Mouse (Mus musculus) cerebral cortex, adult 2 months (tissue): ENCODE data around the gene Olfr373.

Experiments used
- WGBS: fragments of 180-500 bp; shearing (Covaris S2); methylation state at CpG from one replicate; pipeline ENCODE4 v1.1.7; 2018; 5-methylcytosine and 5-hydroxymethylcytosine counted together

Olfr373 gene

GRCm38 (mm10) chr8:72135446-72136301 is 52.7 kb downstream of the Olfr373 start:
- WGBS, result under 1% methylated on average over 57 of the region's 62 CpGs

- 5% methylated on average over 18 of the region's 18 CpGs for WGBS
Observed at GRCm38 (mm10) chr8:72136302-72136978, 53.5 kb downstream of the Olfr373 start.

- 88% methylated on average over 2 of the region's 2 CpGs for WGBS
Observed at GRCm38 (mm10) chr8:72137431-72137830, 54.5 kb downstream of the Olfr373 start.

- 96% methylated on average over 5 of the region's 5 CpGs for WGBS
Observed at GRCm38 (mm10) chr8:72138456-72138855, 55.5 kb downstream of the Olfr373 start.

- 94% methylated on average over 13 of the region's 13 CpGs for WGBS
Observed at GRCm38 (mm10) chr8:72143256-72143824, 60.4 kb downstream of the Olfr373 start.

GRCm38 (mm10) chr8:72144345-72144975 is 61.5 kb downstream of the Olfr373 start:
- 88% methylated on average over 5 of the region's 5 CpGs for WGBS

- 79% methylated on average over 3 of the region's 3 CpGs for WGBS
Observed at GRCm38 (mm10) chr8:72145511-72145910, 62.5 kb downstream of the Olfr373 start.

GRCm38 (mm10) chr8:72146056-72146455 is 63.1 kb downstream of the Olfr373 start:
- WGBS, result 53% methylated on average over 1 of the region's 1 CpGs

GRCm38 (mm10) chr8:72146556-72146955 is 63.6 kb downstream of the Olfr373 start:
- WGBS, result 82% methylated on average over 3 of the region's 3 CpGs

GRCm38 (mm10) chr8:72147266-72147665 is 64.3 kb downstream of the Olfr373 start:
- 71% methylated on average over 2 of the region's 2 CpGs for WGBS

- 83% methylated on average over 1 of the region's 1 CpGs for WGBS
Observed at GRCm38 (mm10) chr8:72149056-72149455, 66.1 kb downstream of the Olfr373 start.

GRCm38 (mm10) chr8:72151418-72152078 is 68.6 kb downstream of the Olfr373 start:
- 79% methylated on average over 3 of the region's 3 CpGs for WGBS
